Mouse (Mus musculus) ovary, postnatal 10 days (tissue): ENCODE data around the gene Nfkbia.

Experiments used
- DNase-seq: peaks from one replicate; pipeline ENCODE4 v3.0.0; 2022; ENCODE audit warnings: low spot score

Gene Nfkbia

GRCm38 (mm10) chr12:55490722-55491449 is 1.6 kb downstream of the Nfkbia start:
- no peak for DNase-seq

- no peak for DNase-seq
These were observed 2.3 kb downstream of the Nfkbia start for GRCm38 (mm10) chr12:55489986-55490721.

DNA sequence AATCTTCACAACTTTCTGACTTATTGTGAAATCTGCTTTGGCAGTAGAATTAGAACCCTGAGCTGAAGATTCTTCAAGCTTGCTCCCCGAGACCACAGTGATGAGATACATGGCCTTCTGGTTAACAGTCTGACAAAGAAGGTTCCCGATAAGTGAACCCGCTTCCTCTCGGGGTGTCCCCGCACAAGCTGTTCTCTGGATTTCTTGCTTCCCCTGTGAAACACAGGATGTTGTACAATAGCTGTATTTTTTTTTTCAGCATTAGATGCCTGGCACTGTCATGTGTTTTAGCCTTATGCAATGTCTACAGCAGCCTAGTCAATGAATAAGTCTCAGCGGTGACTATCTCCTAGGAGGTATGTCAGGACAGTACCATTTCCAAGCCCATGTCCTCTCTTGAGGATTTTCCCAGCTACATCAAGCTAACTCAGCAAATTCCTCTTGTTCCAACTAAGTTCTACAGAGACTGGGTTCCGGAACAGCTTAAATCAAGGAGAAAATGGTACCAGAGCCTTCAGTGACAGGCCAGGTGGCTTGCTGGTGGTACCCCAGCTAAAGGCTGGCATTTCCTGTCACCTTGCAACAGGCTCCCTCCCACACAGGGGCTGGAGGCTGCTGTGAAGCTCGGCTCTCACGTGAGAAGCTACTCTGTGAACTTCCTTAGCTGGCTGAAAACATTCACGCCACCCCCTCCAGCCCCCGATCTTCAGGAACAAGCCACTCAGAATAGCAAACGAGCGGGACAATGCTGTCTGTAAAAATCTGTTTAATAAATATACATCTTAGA is 3.6 kb downstream of the Nfkbia start:
- DNase-seq, result no peak

GRCm38 (mm10) chr12:55487843-55488660 is 4.4 kb downstream of the Nfkbia start:
- no peak for DNase-seq

DNA sequence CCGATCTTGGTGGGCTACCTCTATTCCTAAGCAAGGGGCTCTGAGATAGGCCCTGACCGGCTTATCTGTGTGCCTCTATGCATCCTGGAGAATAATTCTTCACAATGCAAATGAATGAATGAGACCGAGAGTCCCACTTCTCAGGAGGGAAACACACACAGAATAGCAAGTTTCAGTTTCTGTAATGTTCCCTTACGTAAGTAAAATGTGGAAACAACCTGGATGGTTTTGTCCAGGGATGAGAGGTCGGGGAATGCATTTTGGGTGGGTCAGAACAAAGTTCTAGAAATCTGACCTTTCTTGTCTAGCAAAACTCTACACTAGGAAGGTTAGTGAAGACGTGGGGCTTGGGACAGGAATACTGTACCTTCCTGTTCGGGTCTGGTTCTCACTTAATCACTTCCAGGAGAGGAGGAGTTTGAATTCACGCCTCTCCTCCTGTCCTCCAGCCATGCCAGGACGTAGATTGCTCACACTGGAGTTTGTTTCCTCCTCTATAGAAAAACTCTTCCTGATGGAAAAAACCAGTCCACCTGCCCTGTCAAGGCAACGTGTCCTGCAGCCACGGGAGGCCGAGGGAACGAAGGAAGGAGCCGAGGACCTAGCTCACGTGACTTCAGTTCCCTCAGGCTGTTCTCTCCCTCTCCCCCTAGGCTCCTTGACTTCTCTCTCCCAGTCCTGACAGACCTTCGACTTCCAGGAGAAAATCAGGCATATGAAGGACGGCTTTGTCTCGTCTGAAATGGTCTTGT is 5.3 kb downstream of the Nfkbia start:
- no peak for DNase-seq

DNA sequence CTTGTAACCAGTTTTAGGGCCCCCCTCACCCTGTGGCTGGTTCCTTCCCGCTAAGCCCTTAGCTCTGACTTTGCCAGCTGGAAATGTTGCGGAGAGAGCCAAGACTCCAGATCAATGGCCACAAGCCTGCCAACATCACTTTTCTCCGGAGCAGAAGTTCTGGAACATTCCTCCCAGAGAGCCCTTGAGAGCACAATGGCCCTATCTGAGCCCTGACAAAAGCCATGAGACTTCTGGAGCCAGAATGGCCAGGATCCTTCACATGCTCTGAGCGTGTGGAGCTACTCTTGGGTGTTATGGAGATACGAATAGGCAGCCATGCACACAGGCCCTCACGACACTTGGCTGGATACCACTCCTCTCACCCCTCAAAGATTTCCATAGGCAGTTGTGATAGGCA is 7.6 kb downstream of the Nfkbia start:
- no peak for DNase-seq

DNA sequence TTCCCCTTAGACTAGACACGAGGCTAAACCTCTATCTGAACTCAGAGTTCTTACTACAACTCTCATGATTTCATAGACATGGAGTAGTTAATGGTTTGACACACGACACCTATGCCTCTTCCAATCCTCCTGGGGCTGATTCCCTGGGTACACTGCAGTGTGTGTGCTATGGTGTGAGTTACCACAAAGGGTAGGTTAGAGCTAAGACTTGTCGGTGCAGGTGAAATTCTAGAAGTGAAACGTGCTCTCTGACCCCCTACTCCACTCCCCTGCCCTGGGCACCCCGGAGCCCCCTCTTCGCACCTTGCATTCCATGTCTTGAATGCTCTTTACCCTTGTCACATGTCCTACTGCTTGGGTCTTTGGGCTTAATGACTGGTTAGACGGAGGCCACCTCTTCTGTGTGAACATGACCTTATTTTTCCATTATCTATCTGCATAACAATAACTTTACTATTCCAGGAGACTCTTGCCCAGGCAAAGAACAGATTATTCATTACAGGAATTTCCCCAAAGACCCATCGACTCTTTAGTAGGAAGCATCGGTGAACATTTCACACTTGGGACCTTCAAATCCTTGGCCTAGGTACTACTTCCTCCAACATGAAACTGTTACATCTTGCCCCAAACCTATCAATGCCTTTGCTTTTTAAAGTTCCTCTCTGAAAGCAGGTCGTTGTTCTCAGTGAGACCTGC is 8.2 kb downstream of the Nfkbia start:
- no peak for DNase-seq

DNA sequence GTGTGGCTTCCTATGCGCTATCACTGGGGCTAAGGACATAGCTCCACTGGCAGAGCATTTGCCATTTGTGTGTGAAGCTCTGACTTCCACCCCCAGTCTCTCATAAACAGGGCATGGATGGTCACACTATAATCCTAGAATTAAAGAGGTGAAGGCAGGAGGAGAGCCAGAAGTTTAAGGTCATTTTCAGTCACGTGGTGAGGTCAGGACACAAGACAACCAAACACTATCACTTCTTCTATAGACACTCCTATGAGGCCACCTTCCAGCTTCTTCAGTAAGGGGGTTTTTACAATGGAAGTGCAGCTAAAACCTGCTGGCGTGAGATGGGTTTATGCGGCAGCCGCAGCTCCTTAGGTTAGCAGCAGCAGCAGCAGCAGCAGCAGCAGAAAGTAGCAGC is 8.9 kb downstream of the Nfkbia start:
- DNase-seq, result no peak

DNA sequence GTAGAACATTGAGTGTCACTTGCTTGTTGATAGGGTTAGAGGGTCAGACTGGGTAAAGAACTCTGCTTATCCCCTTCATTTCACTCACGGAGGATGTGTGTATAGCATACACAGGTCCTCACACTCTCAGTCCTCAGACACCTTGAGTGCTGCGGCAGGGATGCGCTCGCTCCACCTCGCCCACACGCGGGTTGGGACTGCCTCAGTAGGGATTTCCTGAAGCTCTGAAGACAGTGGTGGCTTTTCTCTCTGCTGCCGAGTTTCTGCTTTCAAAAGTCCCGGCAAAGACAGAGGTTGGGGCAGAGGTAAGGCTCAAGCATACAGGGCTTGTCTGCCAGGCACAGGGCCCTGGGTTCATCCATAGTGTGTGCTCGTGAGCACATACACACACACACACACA is 9.7 kb downstream of the Nfkbia start:
- no peak for DNase-seq

- no peak for DNase-seq
These were observed 10.7 kb downstream of the Nfkbia start for GRCm38 (mm10) chr12:55481739-55482138.

DNA sequence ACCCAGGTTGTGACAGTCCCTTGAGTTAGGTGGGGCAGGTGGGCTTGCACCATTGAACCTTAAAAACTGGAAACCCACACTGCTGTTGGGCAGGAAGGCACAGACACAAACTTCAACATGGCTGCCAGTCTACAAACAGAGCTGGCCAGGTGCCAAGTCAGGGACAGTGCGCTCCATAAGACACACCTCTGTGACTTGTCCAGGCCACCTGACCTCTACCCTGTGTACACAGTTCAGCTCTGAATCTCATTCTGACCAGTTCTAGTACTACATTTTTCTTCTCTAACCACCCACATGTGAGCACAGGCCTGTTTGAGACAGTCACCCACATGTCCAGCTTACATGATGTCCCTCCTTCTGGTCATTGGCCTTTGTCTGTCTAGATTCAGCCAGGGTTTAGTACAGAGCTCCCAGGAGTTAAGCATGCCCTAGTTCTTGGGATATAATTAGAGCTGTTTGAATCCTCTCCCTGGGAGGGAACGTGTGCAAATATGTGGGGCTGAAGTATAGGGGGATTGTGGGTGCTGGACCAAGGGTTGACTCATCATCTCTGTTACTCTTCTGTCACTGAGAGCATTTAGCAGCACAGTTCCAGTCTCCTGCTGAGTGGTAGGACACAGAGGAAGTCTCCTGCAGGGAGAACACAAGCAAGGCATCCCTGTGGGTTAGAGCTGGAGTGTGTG is 11.8 kb downstream of the Nfkbia start:
- no peak for DNase-seq

DNA sequence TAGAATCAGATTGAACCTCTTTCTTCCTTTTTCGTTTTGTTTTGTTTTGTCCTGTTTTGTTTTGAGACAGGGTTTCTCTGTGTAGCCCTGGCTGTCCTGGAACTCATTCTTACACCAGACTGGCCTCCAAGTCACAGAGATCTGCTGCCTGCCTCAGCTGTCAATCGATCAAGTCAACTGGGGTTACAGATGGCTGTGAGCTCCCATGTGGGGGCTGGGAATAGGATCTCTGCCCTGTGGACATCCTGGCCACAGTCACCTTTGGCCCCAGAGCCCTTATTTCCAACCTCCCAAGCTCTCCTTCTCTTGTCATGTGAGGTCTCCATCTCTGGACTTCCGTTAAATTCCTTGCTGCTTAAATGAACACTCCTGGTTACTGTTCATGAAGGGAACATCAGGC is 13.5 kb downstream of the Nfkbia start:
- no peak for DNase-seq

DNA sequence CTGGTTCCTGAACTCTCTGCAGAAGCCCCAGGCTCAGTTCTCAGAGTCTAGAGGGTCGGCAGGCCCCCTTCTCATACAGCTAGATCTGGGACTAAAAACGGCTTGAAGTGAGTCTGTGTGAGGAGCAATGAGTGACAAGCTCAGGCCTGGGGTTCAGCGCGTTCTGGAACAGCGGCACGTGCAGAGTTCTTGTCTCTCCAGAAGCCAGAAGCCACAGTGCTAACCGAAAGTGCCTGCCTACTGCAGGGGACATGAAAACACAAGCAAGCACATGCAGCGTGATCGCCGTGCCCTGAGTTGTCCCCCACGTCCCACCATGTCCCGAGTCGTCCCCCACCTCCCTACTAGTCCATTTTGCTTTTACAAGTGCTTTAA is 18.3 kb downstream of the Nfkbia start:
- DNase-seq, result no peak

DNA sequence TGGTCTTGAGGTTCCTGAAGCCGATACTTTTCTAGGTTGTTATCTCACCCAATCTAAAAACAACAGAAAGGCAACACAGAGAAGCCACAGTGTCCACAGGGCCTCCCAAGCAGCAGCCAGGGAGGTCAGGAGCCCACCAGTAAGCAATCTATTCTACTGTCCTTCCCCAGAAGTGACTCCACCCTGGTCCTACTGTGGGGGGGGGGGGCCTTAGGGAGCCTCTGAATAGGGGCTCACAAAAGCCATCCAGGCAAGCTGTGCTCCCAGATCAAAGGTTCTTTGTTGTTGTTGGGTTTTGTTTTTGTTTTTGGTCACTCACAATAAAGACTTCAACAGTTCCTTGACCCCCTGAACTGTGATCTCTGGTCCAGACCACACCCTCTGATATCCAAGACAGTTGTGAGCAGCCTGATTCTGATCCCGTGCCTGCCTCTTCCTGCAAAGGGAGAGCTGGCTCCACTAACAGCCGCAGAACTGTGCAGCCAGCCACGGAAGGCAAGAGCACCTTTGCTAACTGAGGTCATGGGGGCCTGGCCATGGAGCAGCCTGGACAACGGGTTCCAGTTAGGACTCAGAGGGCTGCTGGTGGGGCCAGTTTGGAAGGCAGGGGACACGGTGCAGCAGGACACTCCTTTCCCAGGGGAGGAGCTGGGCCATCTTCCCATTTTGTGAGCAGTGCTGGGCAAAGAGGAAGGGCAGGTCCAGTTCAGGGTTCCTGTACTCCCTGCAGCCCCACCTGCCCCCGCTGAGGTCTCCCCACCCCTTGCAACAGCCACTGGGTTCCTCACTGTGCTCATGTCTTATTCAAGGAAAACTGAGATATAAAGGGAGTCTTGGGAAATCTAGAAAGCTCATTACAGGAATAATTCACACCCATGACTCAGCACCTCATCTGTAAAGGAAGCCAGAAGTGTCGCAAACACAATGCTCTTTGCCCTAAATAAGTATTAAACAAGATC is 18.9 kb downstream of the Nfkbia start:
- no peak for DNase-seq

GRCm38 (mm10) chr12:55471344-55471743 is 21.1 kb downstream of the Nfkbia start:
- no peak for DNase-seq

DNA sequence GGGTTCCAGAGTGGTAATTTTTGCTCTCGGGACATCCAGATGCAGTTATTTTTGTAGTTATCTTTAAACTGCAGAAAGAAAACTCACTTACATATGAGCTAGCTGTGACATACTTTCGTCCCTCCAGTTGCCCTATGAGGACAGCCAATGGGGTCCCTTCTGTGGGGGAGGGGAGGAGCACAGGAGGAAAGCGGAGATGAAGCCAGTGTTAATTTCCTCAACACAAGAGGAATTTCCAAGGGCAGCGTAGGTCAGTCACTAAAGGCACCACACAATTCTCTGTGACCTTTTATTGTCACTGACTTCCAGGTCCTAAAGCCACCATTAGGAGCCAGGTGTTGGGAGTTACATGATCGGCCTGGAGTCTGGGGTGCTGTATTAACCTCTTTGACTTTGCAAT is 22.0 kb downstream of the Nfkbia start:
- no peak for DNase-seq

DNA sequence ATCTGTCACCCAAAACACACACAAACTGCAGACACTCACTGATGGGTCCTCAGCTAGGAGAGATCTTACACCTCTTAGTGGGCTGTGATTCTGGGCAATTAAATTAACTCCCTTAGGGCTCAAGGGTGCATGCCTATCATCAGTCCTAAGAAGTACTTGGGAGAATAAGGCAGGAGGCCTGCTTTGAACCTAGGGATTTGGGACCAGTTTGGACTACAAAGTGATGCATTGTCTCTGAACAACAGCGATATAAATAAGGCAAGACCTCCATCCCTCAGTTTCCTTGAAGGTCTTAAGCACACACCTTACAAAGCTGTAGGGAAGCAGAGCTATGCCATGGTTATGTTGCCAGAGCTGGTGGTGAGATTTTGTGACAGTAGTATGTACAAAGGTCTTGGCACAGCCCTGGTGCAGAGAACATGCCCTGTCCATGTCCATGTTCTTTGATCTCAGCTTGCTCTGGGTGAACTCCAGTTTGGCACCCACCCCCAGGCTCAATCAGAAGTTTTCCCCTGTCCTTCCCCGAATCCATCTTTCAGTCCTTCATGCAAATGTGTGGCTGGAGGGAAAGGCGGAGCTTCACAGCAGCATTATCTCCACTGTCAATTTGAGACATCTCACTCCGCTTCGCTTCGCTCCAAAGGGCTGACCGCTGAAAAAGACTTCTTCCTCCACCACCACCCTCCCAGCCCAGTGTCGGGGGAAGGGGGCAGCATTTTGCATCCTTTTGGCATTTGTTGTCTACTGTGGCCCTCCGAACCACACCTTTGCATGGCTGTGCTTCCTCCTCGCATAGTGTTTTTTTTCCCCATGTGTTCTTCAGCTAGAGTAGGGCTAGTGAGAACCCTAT is 24.9 kb downstream of the Nfkbia start:
- DNase-seq, result no peak

DNA sequence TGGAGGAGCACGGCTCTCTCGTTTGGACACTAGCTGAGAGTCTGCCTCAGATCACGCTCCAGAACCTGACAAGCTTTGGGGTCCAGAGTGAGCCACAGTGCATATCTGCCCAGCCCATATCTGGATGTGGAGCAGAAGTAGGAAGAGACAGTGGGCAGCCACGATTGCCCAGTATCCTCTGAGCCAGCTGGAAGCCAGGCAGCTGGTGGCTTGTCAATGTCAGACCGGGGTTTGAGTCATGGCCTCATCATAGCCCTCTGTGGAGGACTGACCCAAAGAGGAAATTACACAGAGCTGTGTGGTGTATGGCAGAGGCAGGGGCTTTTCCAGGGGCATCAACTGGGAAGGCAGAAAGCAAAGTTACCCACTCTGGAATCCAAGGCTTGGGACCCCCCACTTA is 25.6 kb downstream of the Nfkbia start:
- no peak for DNase-seq
